Comparison of ENCODE assay signal across 11 mouse cellular contexts in genomic region chr11:5062860-5063505, GRCm38 (mm10). TPM values are rescaled to one million over a fixed set of nuclear protein-coding genes. Genes with fewer than 3 reads are reported as not detected.
A peak's percentile ranks its signal among the peaks of the same experiment; 100 is the strongest.
DNase-seq lines count a peak whose midpoint lies in the region; ATAC-seq and TF ChIP-seq lines count a peak whose summit lies in the region.
"Had no signal": no experiment of that assay in that cellular context is flagged by ENCODE, and none has a peak within 500 bp of the region (broad histone marks: within the 10 kb centered on the region; RNA-seq: fewer than 3 reads in every experiment).

No protein-coding gene starts in this region.

- peaks cover 48% of the 10 kb centered on the region for H3K27me3 ChIP-seq in heart, embryonic 14.5 days (ENCODE audit: control insufficient read depth, insufficient read depth, low read length)
- H3K27me3 ChIP-seq in G1E (ENCODE audit: insufficient read depth, low read length): peaks cover 18% of the 10 kb centered on the region
- H3K27me3 ChIP-seq in forebrain, embryonic 15.5 days: peaks cover 56% of the 10 kb centered on the region
- H3K27me3 ChIP-seq in midbrain, embryonic 13.5 days: peaks cover 70% of the 10 kb centered on the region

- TF ChIP-seq CTCF in G1E (IDR thresholded peaks at IDR 0.05; ENCODE audit: low read depth, low read length): no peak

- intact Hi-C loops in heart, postnatal 25 days (cut with DNase I): no loop called here

- peak overlapping the region; percentile 83; the same call in 1 of the 2 replicates for H3K4me2 ChIP-seq in heart, embryonic 14.5 days (ENCODE audit: low read length)
- peak overlapping the region; percentile 87; the same call in 1 of the 2 replicates for H3K4me2 ChIP-seq in forebrain, embryonic 15.5 days (replicated peaks)
- H3K4me2 ChIP-seq in midbrain, embryonic 13.5 days (replicated peaks): peak overlapping the region; percentile 86

- H3K4me3 ChIP-seq in heart, embryonic 14.5 days (ENCODE audit: control insufficient read depth in 1 of 2, insufficient read depth in 1 of 2, low read depth in 1 of 2, low read length in 2 of 2): no peak overlapping the region
- H3K4me3 ChIP-seq in G1E (ENCODE audit: low read depth, low read length): peak overlapping the region; percentile 49; the same call in 1 of the 2 replicates
- no peak overlapping the region for H3K4me3 ChIP-seq in forebrain, embryonic 15.5 days
- H3K4me3 ChIP-seq in midbrain, embryonic 13.5 days (replicated peaks): peak overlapping the region; percentile 69

- H3K4me1 ChIP-seq in heart, embryonic 14.5 days (ENCODE audit: control insufficient read depth in 2 of 2, insufficient read depth in 2 of 2, low read length in 2 of 2): peaks cover 26 to 44% of the 10 kb centered on the region in 2 experiments
- H3K4me1 ChIP-seq in G1E (ENCODE audit: insufficient read depth, low read depth, low read length): peaks cover 70% of the 10 kb centered on the region
- peaks cover 53% of the 10 kb centered on the region for H3K4me1 ChIP-seq in forebrain, embryonic 15.5 days
- peaks cover 62% of the 10 kb centered on the region for H3K4me1 ChIP-seq in midbrain, embryonic 13.5 days (replicated peaks)

- H3K9me3 ChIP-seq in heart, embryonic 14.5 days (ENCODE audit: control insufficient read depth, low read length): no peaks in the 10 kb centered on the region
- H3K9me3 ChIP-seq in G1E (replicated peaks): peaks cover 31% of the 10 kb centered on the region
- no peaks in the 10 kb centered on the region for H3K9me3 ChIP-seq in forebrain, embryonic 15.5 days
- H3K9me3 ChIP-seq in midbrain, embryonic 13.5 days: no peaks in the 10 kb centered on the region

- no peak overlapping the region for H3K27ac ChIP-seq in heart, embryonic 14.5 days (replicated peaks in 1 of 2; ENCODE audit: control insufficient read depth in 1 of 2, insufficient read depth in 1 of 2, low read depth in 2 of 2, low read length in 2 of 2)
- no peak overlapping the region for H3K27ac ChIP-seq in forebrain, embryonic 15.5 days (replicated peaks)
- no peak overlapping the region for H3K27ac ChIP-seq in midbrain, embryonic 13.5 days
- H3K27ac ChIP-seq: macrophage had no signal

- no peak for DNase-seq in heart, postnatal 25 days (ENCODE audit: low spot score)
- no peak for DNase-seq in G1E (ENCODE audit: low spot score)
- DNase-seq in retina, embryonic 14.5 days (ENCODE audit: low spot score): no peak
- DNase-seq in thymus, postnatal 25 days: no peak
- no peak for DNase-seq in spleen, adult 12 weeks (ENCODE audit: low spot score)
- DNase-seq: right cerebral cortex, postnatal 25 days had no signal

- no peak overlapping the region for H3K9ac ChIP-seq in heart, embryonic 14.5 days (ENCODE audit: low read length)
- no peak overlapping the region for H3K9ac ChIP-seq in forebrain, embryonic 15.5 days (replicated peaks)
- no peak overlapping the region for H3K9ac ChIP-seq in midbrain, embryonic 13.5 days (replicated peaks)

- ATAC-seq in heart, embryonic 14.5 days (ENCODE audit: insufficient number of reproducible peaks, insufficient read depth, low FRiP score, low read depth): no peak
- no peak for ATAC-seq in G1E (ENCODE audit: extremely low read depth, insufficient number of reproducible peaks, low FRiP score, poor library complexity, severe bottlenecking)
- ATAC-seq in forebrain, embryonic 15.5 days (replicated peaks): no peak
- ATAC-seq in midbrain, embryonic 13.5 days: no peak

- H3K36me3 ChIP-seq in heart, embryonic 14.5 days (ENCODE audit: control insufficient read depth, insufficient read depth, low read length): peaks cover 13% of the 10 kb centered on the region
- H3K36me3 ChIP-seq in G1E (replicated peaks): peaks cover 58% of the 10 kb centered on the region
- H3K36me3 ChIP-seq in forebrain, embryonic 15.5 days: peaks cover 1% of the 10 kb centered on the region
- H3K36me3 ChIP-seq in midbrain, embryonic 13.5 days: peaks cover 3% of the 10 kb centered on the region

- 67% methylated on average over 13 of the region's 13 CpGs for WGBS in heart, embryonic 14.5 days
- WGBS in forebrain, embryonic 15.5 days: 63% methylated on average over 13 of the region's 13 CpGs
- 62% methylated on average over 13 of the region's 13 CpGs for WGBS in midbrain, embryonic 13.5 days

RNA-seq across cellular contexts. Expression of gene Gas2l1, which starts 2.1 kb away (rescaled TPM):
- 22.4 and 24.6 TPM in 2 replicates for polyA plus RNA-seq in heart, embryonic 14.5 days (2014; fragmentation: Nextera tagmentation; extraction: Ambion mirVana)
- 10 to 100 TPM; 19.0 to 21.2 TPM for total RNA-seq in heart, postnatal 25 days (2021)
- 29.4 and 32.1 TPM in 2 replicates for total RNA-seq in G1E (2014; fragmentation: Nextera tagmentation)
- total RNA-seq in G1E (2017): 18.2 and 22.1 TPM in 2 replicates
- polyA plus RNA-seq in G1E (2012): 103 and 113 TPM in 2 replicates
- polyA plus RNA-seq in forebrain, embryonic 15.5 days (2015; fragmentation: Nextera tagmentation; extraction: Ambion mirVana): 21.5 and 21.6 TPM in 2 replicates
- 13.0 and 20.9 TPM in 2 replicates for polyA plus RNA-seq in midbrain, embryonic 13.5 days (2015; fragmentation: Nextera tagmentation; extraction: Ambion mirVana)

RNA-seq across cellular contexts. Expression of gene Rasl10a, which starts 5.1 kb away (rescaled TPM):
- 1.1 and 2.0 TPM in 2 replicates for polyA plus RNA-seq in heart, embryonic 14.5 days (2014; fragmentation: Nextera tagmentation; extraction: Ambion mirVana)
- 1 to 10 TPM; 2.4 to 5.3 TPM for total RNA-seq in heart, postnatal 25 days (2021)
- total RNA-seq in G1E (2014; fragmentation: Nextera tagmentation) (not detected in 2 replicates), G1E (2017) (0.55 TPM in 1 of 2 replicates, not detected in the other)
- polyA plus RNA-seq in G1E (2012): 0.37 and 0.47 TPM in 2 replicates
- polyA plus RNA-seq in forebrain, embryonic 15.5 days (2015; fragmentation: Nextera tagmentation; extraction: Ambion mirVana): 0.56 and 0.78 TPM in 2 replicates
- polyA plus RNA-seq in midbrain, embryonic 13.5 days (2015; fragmentation: Nextera tagmentation; extraction: Ambion mirVana): 0.55 and 0.66 TPM in 2 replicates
- total RNA-seq: granulocyte monocyte progenitor cell, adult 5-6 weeks had no signal
- polyA plus RNA-seq: macrophage had no signal

RNA-seq across cellular contexts. Expression of gene Rhbdd3, which starts 35.7 kb away (rescaled TPM):
- 33.5 TPM in 2 replicates for polyA plus RNA-seq in heart, embryonic 14.5 days (2014; fragmentation: Nextera tagmentation; extraction: Ambion mirVana)
- 10 to 100 TPM; 21.4 to 21.6 TPM for total RNA-seq in heart, postnatal 25 days (2021)
- total RNA-seq in G1E (2014; fragmentation: Nextera tagmentation) (9.7 and 10.9 TPM in 2 replicates), G1E (2017) (19.4 and 21.1 TPM in 2 replicates)
- 37.2 and 42.8 TPM in 2 replicates for polyA plus RNA-seq in G1E (2012)
- polyA plus RNA-seq in forebrain, embryonic 15.5 days (2015; fragmentation: Nextera tagmentation; extraction: Ambion mirVana): 29.5 and 31.6 TPM in 2 replicates
- 32.8 and 33.1 TPM in 2 replicates for polyA plus RNA-seq in midbrain, embryonic 13.5 days (2015; fragmentation: Nextera tagmentation; extraction: Ambion mirVana)

RNA-seq across cellular contexts. Expression of gene Ewsr1, which starts 36.1 kb away (rescaled TPM):
- polyA plus RNA-seq in heart, embryonic 14.5 days (2014; fragmentation: Nextera tagmentation; extraction: Ambion mirVana): 198 and 242 TPM in 2 replicates
- total RNA-seq in heart, postnatal 25 days (2021): 10 to 100 TPM; 95.7 to 96.0 TPM
- total RNA-seq in G1E (2014; fragmentation: Nextera tagmentation) (454 and 476 TPM in 2 replicates), G1E (2017) (527 and 560 TPM in 2 replicates)
- polyA plus RNA-seq in G1E (2012): 1,012 and 1,154 TPM in 2 replicates
- 762 and 793 TPM in 2 replicates for polyA plus RNA-seq in forebrain, embryonic 15.5 days (2015; fragmentation: Nextera tagmentation; extraction: Ambion mirVana)
- polyA plus RNA-seq in midbrain, embryonic 13.5 days (2015; fragmentation: Nextera tagmentation; extraction: Ambion mirVana): 724 and 776 TPM in 2 replicates

Comparison
In these comparisons a context has a peak if more than half of its experiments do, and no peak if none do; other contexts are left out.
1. H3K4me3 ChIP-seq: peak in G1E (single experiment) and midbrain, embryonic 13.5 days (single experiment); none in heart, embryonic 14.5 days (0 of 2) and forebrain, embryonic 15.5 days (single experiment).
2. Peak in every context shown above with its lines, with median percentiles within 50 percentile points of each other: H3K4me2 ChIP-seq.